Mouse (Mus musculus): ENCODE measurements around the gene Usf3. TPM values are rescaled to one million over a fixed set of nuclear protein-coding genes. Genes with fewer than 3 reads are reported as not detected.

The Usf3 gene
- total RNA-seq (2023): 25.5 TPM

DNA sequence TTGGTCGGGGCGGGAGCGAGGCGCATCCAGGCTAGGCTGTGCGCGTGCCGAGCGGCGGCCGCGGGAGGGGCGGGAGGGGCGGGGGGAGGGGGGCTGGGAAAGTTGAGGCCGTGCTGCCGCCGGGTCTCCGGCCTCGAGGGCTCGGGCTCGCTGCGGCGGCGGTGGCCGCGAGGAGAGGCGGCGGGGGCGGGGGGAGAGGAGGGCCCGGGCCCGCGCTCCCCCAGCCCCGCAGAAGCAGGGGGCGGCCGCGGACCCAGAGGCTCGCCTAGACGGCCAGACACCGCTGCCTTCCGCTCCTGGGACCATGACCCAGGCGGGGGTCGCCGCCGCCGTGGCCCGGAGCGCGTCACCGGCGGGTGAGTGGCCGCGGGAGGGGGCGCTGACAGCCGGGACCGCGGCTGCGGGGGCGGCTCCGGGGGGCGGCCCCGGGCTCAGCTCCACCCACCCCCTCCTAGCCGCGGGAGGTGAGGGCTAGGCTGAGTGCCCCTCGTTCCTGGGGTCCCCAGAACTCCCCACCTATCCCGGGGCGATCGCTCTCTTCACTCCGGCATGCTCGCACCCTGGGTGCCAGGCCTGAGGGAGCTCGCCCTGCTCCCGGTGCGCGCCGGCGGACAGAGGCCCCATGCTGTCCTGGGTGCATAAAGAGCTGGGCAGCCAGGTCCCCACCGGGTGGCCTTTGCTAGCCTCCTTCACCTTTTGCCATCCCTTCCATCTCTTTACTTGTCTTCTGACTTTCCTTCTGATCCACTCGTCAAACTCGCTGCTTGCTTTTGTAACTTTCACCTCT is at the start of gene Usf3:
Usf3 (plus strand) TSS at position 92 of the 787 bp plus-strand sequence.

DNA sequence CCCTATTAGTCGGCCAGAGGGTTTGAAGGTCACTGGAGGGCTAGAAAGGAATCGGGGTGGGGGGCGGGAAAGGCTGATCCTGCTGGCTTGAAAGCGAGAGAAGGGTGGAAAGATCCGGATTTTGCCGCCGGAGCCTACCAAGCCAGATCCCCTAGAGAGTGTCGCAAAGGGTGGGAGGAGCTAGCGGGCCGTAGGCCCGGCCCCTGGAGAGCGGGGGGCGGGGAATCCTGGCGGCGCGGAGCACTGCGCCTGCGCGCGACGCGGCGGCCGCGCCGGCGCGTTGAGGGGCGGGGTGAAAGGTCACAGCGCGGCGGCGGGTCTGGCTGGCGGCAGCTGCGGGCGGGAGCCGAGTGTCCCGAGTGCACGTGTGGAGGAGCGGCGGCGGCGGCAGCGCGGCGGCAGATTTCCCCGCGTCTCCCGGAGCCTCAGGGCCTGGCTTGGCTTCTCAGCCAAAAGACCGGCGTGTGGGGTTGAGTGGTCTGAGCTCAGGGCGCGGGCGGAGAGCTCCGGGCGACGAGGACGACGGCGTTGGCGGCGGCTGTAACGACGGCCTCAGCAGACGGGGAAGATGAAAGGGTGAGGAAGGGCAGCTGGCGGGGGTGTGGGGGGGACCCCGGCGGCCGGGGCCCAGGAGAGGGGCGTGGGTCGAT is 33.4 kb upstream of the Usf3 start, which contains the start of the genes Atp6v1a and Naa50:
Atp6v1a (minus strand) TSS at position 170 of the 650 bp plus-strand sequence.
Naa50 (plus strand) TSS at position 295 of the 650 bp plus-strand sequence.

Other genes with a start within 250 kb of the Usf3 start
- gene Qtrt2, start 246.4 kb upstream of the Usf3 start, total RNA-seq (2023): 66.6 TPM
- gene Zdhhc23, start 193.5 kb upstream of the Usf3 start, total RNA-seq (2023): 5.0 TPM
- 1.7 TPM for gene Gramd1c, start 109.9 kb upstream of the Usf3 start, total RNA-seq (2023)
- gene Atp6v1a, start 33.5 kb upstream of the Usf3 start, total RNA-seq (2023): 22.0 TPM
- 34.8 TPM for gene Naa50, start 33.4 kb upstream of the Usf3 start, total RNA-seq (2023)
- 193 TPM for gene Sidt1, start 159.9 kb downstream of the Usf3 start, total RNA-seq (2023)
- gene Spice1, start 173.9 kb downstream of the Usf3 start, total RNA-seq (2023): 91.3 TPM
- gene Cfap44, start 221.6 kb downstream of the Usf3 start, total RNA-seq (2023): not detected